Mouse (Mus musculus) olfactory bulb, adult 2 months (tissue): ENCODE results near the gene Cygb.
"Not testable (repeated sequence)": the region's sequence is repeated elsewhere in the genome, so short reads cannot be mapped to it uniquely, and the experiment has no call there.

ENCODE experiments used
- CTCF ChIP-seq: fragments of 200-500 bp; IDR thresholded peaks from 2 replicates; pipeline ENCODE4 v1.5.1; 2012; ENCODE audit warnings: low read depth, mild to moderate bottlenecking, low read length, moderate library complexity; ENCODE audit not compliant: insufficient read depth
- POLR2A ChIP-seq: fragments of 200-500 bp; IDR thresholded peaks from 2 replicates; pipeline ENCODE4 v1.6.1; 2012; ENCODE audit warnings: mild to moderate bottlenecking, low read depth, low read length, moderate library complexity; ENCODE audit not compliant: insufficient read depth

- not testable (repeated sequence) for TF ChIP-seq CTCF, POLR2A
These were observed 21.3 kb upstream of the Cygb start for GRCm38 (mm10) chr11:116675429-116675828.
